Mouse (Mus musculus) cortical plate, adult 2 months (tissue): ENCODE measurements at regions not wholly inside any gene's neighbourhood (a gene's known extent, or its start where the extent isn't known, plus 50 kb on each side); places are given as distances from the start of the nearest gene placed in this dataset.

Source experiments
- H3K27ac ChIP-seq: fragments of 200-500 bp; 2 replicates; pipeline ENCODE4 v1.5.1; 2012; ENCODE audit warnings: low read length, control low read depth, inconsistent platforms; ENCODE audit not compliant: insufficient read depth
- H3K4me1 ChIP-seq: fragments of 200-500 bp; 2 replicates; pipeline ENCODE4 v1.6.1; 2011; ENCODE audit warnings: low read length; ENCODE audit not compliant: control insufficient read depth, insufficient read depth
- H3K4me3 ChIP-seq: fragments of 200-500 bp; 2 replicates; pipeline ENCODE4 v1.5.1; 2011; ENCODE audit warnings: mild to moderate bottlenecking, low read length, control low read depth; ENCODE audit not compliant: insufficient read depth
- CTCF ChIP-seq: fragments of 200-500 bp; IDR thresholded peaks from 2 replicates; pipeline ENCODE4 v1.5.1; 2011; ENCODE audit warnings: mild to moderate bottlenecking, control low read depth, low read length; ENCODE audit not compliant: insufficient read depth; ENCODE audit errors: extremely low read depth
- POLR2A ChIP-seq: fragments of 200-500 bp; IDR thresholded peaks from 2 replicates; pipeline ENCODE4 v1.6.1; 2011; ENCODE audit warnings: mild to moderate bottlenecking, low read length, control low read depth; ENCODE audit not compliant: insufficient read depth; ENCODE audit errors: extremely low read depth

- TF ChIP-seq POLR2A (no peak), CTCF (no peak)
- Histone ChIP-seq H3K4me3 (no peak overlapping the region), H3K4me1 (no peaks in the 10 kb centered on the region), H3K27ac (no peak overlapping the region)
These were observed 50.1 kb upstream of the Arhgap29 start for GRCm38 (mm10) chr3:121902246-121902645.

GRCm38 (mm10) chr3:121900429-121900844 is 51.9 kb upstream of the Arhgap29 start:
- Histone ChIP-seq H3K27ac (no peak overlapping the region), H3K4me1 (no peaks in the 10 kb centered on the region), H3K4me3 (no peak overlapping the region)
- no peak for TF ChIP-seq CTCF
- TF ChIP-seq POLR2A: no peak

DNA sequence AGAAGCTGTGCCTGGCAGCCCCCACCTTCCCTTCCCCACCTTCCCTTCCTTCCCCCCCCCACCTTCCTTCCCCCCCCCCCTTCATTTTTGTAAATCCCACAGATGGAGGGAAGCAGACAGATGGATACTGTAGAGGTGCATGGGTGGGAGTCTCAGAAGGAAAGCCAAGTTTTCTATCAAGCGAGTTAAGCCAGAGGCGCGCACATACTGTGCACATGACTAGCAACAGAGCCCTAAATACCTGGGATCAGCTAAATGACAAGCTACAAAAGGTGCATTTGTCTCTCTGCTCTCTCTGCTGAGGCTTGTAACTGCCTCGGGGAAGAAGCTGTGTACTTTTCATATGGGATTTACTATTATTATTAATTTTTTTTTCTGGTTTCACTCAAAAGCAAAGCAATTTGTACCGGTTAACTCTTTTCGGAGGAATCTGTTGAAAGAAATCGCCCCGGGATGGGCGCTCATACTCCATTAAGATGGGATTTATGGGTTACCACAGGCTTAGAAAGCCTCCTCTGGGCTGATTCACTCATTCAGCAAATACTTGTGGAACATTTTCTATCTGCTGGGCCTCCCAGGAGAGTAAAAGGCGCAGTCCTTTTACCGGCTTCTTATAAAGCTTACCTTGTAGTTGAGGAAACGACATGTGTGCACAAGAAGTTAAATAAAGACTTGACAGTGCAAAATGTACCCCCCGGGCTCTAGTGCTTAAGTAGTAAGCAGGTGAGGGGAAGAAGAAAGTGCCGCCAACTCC is 54.3 kb upstream of the Arhgap29 start:
- Histone ChIP-seq H3K4me3 (no peak overlapping the region), H3K27ac (no peak overlapping the region), H3K4me1 (no peaks in the 10 kb centered on the region)
- TF ChIP-seq CTCF: no peak
- TF ChIP-seq POLR2A: no peak

- no peaks in the 10 kb centered on the region for H3K4me1 ChIP-seq
- TF ChIP-seq POLR2A (no peak), CTCF (no peak)
- no peak overlapping the region for H3K4me3 ChIP-seq
- H3K27ac ChIP-seq: no peak overlapping the region
These were observed 58.7 kb upstream of the Arhgap29 start for GRCm38 (mm10) chr3:121893606-121894005.

DNA sequence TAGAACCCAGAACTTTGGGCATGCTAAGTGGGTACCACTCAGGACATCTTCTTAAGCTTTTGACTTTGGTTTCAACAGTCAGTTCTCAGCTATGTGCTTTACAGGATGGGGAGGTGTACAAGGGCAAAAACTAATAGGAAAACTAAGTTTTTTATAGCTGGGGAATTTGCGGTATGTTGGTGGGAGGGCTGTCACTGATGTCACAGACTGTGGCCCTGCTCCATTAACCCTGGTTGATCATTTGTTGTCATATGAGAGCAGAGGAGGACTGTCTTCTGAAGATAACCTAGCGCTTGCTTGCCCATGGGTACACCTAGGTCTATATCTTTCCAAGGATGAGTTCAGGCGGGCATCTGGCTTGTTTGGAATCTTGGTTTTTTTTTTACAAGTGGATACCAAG is 59.7 kb upstream of the Arhgap29 start:
- Histone ChIP-seq H3K4me1 (no peaks in the 10 kb centered on the region), H3K4me3 (no peak overlapping the region)
- TF ChIP-seq POLR2A: no peak
- no peak for TF ChIP-seq CTCF

DNA sequence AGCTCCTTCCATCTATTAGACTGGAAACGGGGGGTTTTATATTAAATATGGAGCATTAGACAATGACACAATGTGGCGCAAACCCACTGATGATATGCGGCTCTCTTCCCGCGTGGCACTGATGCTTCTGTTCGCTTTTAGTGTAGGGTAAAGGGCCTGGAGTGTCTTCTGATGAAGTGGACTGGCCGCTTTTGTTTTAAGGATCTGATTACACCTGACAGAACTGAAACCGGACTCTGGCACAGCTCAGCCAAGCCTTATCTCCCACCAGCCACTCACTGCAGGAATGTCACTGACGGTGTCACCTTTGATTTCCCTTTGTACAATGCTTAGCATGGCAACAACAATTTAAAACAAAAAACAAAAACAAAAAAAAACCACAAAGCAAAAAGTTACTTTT is 61.0 kb upstream of the Arhgap29 start:
- TF ChIP-seq POLR2A (no peak), CTCF (no peak)
- Histone ChIP-seq H3K4me3 (no peak overlapping the region), H3K4me1 (no peaks in the 10 kb centered on the region), H3K27ac (no peak overlapping the region)

More for the DNA sequence above, 59.7 kb upstream of the Arhgap29 start:
- no peak overlapping the region for H3K27ac ChIP-seq

GRCm38 (mm10) chr3:121890563-121890962 is 61.8 kb upstream of the Arhgap29 start:
- Histone ChIP-seq H3K4me1 (no peaks in the 10 kb centered on the region), H3K27ac (no peak overlapping the region), H3K4me3 (no peak overlapping the region)
- no peak for TF ChIP-seq POLR2A
- no peak for TF ChIP-seq CTCF

GRCm38 (mm10) chr3:121886870-121887605 is 65.3 kb upstream of the Arhgap29 start:
- TF ChIP-seq CTCF (no peak), POLR2A (no peak)

DNA sequence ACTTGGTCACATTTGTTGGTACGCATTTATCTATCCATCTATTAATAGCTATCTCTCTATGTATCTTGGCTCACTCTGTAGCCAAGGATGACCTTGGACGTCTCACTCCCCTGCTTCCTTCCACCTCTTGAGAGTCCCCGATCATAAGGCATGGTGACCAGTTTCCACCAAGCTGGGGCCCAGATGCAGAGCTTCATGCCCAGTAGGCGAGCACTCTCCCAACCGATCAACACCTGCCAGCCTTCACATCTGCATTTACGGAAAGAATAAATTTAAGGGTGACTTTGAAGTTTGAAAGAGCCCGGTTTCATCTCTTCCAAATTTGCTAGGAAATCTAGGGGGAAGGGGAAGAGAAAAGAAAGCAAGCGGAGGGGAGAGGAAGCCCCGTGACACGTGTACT is 66.0 kb upstream of the Arhgap29 start:
- Histone ChIP-seq H3K27ac (no peak overlapping the region), H3K4me1 (no peaks in the 10 kb centered on the region), H3K4me3 (no peak overlapping the region)
- TF ChIP-seq POLR2A (no peak), CTCF (no peak)

More at GRCm38 (mm10) chr3:121886870-121887605, 65.3 kb upstream of the Arhgap29 start:
- Histone ChIP-seq H3K4me1 (no peaks in the 10 kb centered on the region), H3K27ac (no peak overlapping the region), H3K4me3 (no peak overlapping the region)
